Mouse (Mus musculus) hindbrain, embryonic 11.5 days (tissue): ENCODE results near the gene Ttc22. TPM values are rescaled to one million over a fixed set of nuclear protein-coding genes. Genes with fewer than 3 reads are reported as not detected.

ENCODE experiments used
- ATAC-seq: fragments of 200-750 bp; cut with Nextera tagmentation; 2 replicates; pipeline ENCODE4 v1.8.0; 2017; ENCODE audit warnings: mild to moderate bottlenecking, moderate TSS enrichment, moderate library complexity; ENCODE audit not compliant: low FRiP score
- DNase-seq: peaks from one replicate; pipeline ENCODE4 v3.0.0-alpha.2; 2015; ENCODE audit warnings: low spot score
- H3K27ac ChIP-seq: fragments of 300-500 bp; sonication (generic); 2 replicates; pipeline ENCODE4 v1.5.1; 2014; ENCODE audit warnings: mild to moderate bottlenecking, low read depth, low read length
- H3K27me3 ChIP-seq: fragments of 300-500 bp; sonication (generic); 2 replicates; pipeline ENCODE4 v1.6.1; 2014; ENCODE audit warnings: mild to moderate bottlenecking, low read length, moderate library complexity, mixed read lengths; ENCODE audit not compliant: control insufficient read depth, insufficient read depth
- H3K36me3 ChIP-seq: fragments of 300-500 bp; sonication (generic); 2 replicates; pipeline ENCODE4 v1.6.1; 2014; ENCODE audit warnings: mild to moderate bottlenecking, low read length, moderate library complexity, mixed read lengths; ENCODE audit not compliant: control insufficient read depth, insufficient read depth
- H3K4me1 ChIP-seq: fragments of 300-500 bp; sonication (generic); replicated peaks from 2 replicates; pipeline ENCODE4 v1.6.1; 2014; ENCODE audit warnings: low read length, mixed read lengths; ENCODE audit not compliant: control insufficient read depth, insufficient read depth
- H3K4me2 ChIP-seq: fragments of 300-500 bp; sonication (generic); replicated peaks from 2 replicates; pipeline ENCODE4 v1.6.1; 2014; ENCODE audit warnings: mild to moderate bottlenecking, low read depth, low read length
- H3K4me3 ChIP-seq: fragments of 300-500 bp; sonication (generic); 2 replicates; pipeline ENCODE4 v1.5.1; 2014; ENCODE audit warnings: low read depth, low read length
- H3K9ac ChIP-seq: fragments of 300-500 bp; sonication (generic); 2 replicates; pipeline ENCODE4 v1.6.1; 2014; ENCODE audit warnings: low read depth, low read length
- H3K9me3 ChIP-seq: fragments of 300-500 bp; sonication (generic); 2 replicates; pipeline ENCODE4 v1.6.1; 2016; ENCODE audit warnings: low read length; ENCODE audit not compliant: control insufficient read depth
- WGBS: fragments of 180-500 bp; shearing (Covaris S2); extraction: QIAGEN DNeasy Blood & Tissue Kit; methylation state at CpG from one replicate; pipeline ENCODE4 v1.1.7; 2014; 5-methylcytosine and 5-hydroxymethylcytosine counted together
- polyA plus RNA-seq: library from polyadenylated mRNA; unstranded; fragments of >200 nt; fragmentation: Nextera tagmentation; extraction: Ambion mirVana; gene quantifications from 2 replicates; pipeline ENCODE4 v1.2.1, GENCODE M21; 2014

Ttc22 gene
- polyA plus RNA-seq, 1 experiment from 2014 or later, result 0.08 TPM

GRCm38 (mm10) chr4:106663956-106664470, 41.8 kb downstream of the Ttc22 start:
- Histone ChIP-seq H3K27me3 (no peaks in the 10 kb centered on the region), H3K9ac (no peak overlapping the region), H3K9me3 (no peaks in the 10 kb centered on the region), H3K4me2 (no peak overlapping the region), H3K36me3 (peaks cover 19% of the 10 kb centered on the region; the same call in 1 of the 2 replicates), H3K27ac (no peak overlapping the region), H3K4me1 (no peaks in the 10 kb centered on the region), H3K4me3 (no peak overlapping the region)
- 90% methylated on average over 5 of the region's 5 CpGs for WGBS
- ATAC-seq, result no peak
- DNase-seq, result no peak

DNA sequence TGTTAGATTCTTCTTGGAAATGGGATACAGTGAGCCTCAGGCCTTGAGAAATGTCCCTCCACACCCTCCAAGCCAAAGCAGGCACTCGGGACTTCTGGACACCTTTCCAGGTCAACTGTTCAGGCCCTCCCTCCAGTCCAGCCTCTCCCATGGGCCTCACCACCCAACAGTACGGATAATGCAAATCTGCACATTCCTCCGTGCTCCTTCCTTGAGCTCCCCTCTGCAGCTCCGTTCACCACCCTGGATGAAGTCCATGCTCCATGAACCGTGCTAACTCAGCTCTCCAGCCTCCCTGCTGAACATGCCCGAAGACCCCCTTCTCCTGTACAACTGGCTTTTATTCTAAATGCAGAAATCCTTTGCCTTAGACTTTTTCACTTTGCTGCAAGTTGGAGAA, 42.5 kb downstream of the Ttc22 start:
- no peaks in the 10 kb centered on the region for H3K4me1 ChIP-seq
- no peak overlapping the region for H3K4me2 ChIP-seq
- 92% methylated on average over 6 of the region's 6 CpGs for WGBS
- ATAC-seq (no peak), DNase-seq (no peak)
- no peak overlapping the region for H3K4me3 ChIP-seq
- no peak overlapping the region for H3K27ac ChIP-seq
- peaks cover 21% of the 10 kb centered on the region for H3K36me3 ChIP-seq
- no peaks in the 10 kb centered on the region for H3K9me3 ChIP-seq
- H3K27me3 ChIP-seq, result no peaks in the 10 kb centered on the region
- no peak overlapping the region for H3K9ac ChIP-seq

DNA sequence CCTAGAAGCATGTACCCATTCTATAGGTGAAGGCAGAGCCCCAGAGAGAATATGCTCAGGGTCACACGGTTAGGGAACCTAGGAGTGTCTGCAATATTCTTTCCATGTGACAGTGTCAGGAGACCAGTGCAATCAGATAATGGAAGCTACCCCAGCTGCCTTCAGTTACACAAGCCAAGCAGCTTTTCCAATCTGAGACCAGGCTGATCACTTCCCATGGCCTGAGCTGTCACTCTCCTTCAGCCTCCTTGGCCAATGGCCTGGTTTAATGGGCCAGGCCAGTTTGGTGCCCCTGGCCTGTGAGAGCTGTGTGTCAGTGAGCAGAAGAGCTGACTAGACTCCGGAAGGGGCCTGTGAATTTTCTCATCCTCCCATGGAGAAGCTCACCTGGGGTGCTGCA, 43.0 kb downstream of the Ttc22 start:
- no peaks in the 10 kb centered on the region for H3K9me3 ChIP-seq
- no peak overlapping the region for H3K9ac ChIP-seq
- no peaks in the 10 kb centered on the region for H3K4me1 ChIP-seq
- H3K4me2 ChIP-seq, result no peak overlapping the region
- WGBS, result 90% methylated on average over 2 of the region's 2 CpGs
- no peak for ATAC-seq
- no peak overlapping the region for H3K4me3 ChIP-seq
- no peak for DNase-seq
- no peaks in the 10 kb centered on the region for H3K27me3 ChIP-seq
- no peak overlapping the region for H3K27ac ChIP-seq
- H3K36me3 ChIP-seq, result peaks cover 18% of the 10 kb centered on the region

GRCm38 (mm10) chr4:106665673-106666072, 43.4 kb downstream of the Ttc22 start:
- H3K4me2 ChIP-seq, result no peak overlapping the region
- H3K36me3 ChIP-seq, result peaks cover 20% of the 10 kb centered on the region
- no peak for ATAC-seq

DNA sequence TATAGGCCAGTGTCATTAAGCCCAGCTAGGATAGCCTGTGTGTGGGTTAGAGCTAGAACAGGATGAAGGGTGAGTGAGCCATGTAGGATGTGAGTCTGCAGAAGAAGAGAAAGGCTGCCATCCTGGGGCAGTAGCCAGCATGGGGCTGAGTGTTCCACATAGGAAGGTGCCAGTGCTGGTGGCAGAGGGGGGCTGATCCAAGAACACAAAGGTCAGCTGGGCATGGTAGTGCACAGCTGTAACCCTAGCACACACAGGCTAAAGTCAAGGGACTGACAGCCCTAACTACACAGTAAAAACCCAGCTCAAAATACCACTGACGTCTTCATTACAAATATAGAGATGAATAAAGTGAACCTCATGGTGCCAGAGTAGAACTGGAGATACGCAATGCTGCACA, 44.3 kb downstream of the Ttc22 start:
- H3K9me3 ChIP-seq, result no peaks in the 10 kb centered on the region
- no peaks in the 10 kb centered on the region for H3K27me3 ChIP-seq
- H3K27ac ChIP-seq, result no peak overlapping the region
- H3K36me3 ChIP-seq, result peaks cover 22% of the 10 kb centered on the region
- no peak for ATAC-seq
- no peak overlapping the region for H3K9ac ChIP-seq
- H3K4me2 ChIP-seq, result no peak overlapping the region
- no peak overlapping the region for H3K4me3 ChIP-seq
- WGBS, result 94% methylated on average over 2 of the region's 2 CpGs
- no peak for DNase-seq
- H3K4me1 ChIP-seq, result no peaks in the 10 kb centered on the region

More at GRCm38 (mm10) chr4:106665673-106666072, 43.4 kb downstream of the Ttc22 start:
- WGBS, result 91% methylated on average over 10 of the region's 10 CpGs
- H3K4me3 ChIP-seq, result no peak overlapping the region
- no peaks in the 10 kb centered on the region for H3K9me3 ChIP-seq
- H3K9ac ChIP-seq, result no peak overlapping the region
- no peak for DNase-seq
- H3K27ac ChIP-seq, result no peak overlapping the region
- H3K27me3 ChIP-seq, result no peaks in the 10 kb centered on the region
- no peaks in the 10 kb centered on the region for H3K4me1 ChIP-seq

DNA sequence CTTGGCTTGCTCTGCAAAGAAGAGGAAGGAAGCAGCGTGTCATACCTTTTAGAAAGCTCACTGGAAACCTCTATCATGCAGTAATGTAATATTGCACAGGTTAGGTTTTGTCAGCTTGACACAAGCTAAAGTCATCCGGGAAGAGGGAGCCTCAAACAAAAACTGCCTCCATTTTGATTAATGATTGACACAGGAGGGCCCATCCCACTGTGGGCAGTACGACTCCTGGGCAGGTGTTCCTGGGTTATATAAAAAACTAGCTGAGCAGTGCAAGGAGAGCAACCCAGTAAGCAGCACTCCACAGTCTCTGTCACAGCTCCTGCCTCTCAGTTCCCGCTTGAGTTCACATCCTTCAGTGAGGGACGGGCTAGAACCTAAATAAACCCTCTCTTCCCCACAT, 54.5 kb downstream of the Ttc22 start:
- 89% methylated on average over 5 of the region's 5 CpGs for WGBS
- Histone ChIP-seq H3K36me3 (no peaks in the 10 kb centered on the region; the same call in none of the 2 replicates), H3K9me3 (no peaks in the 10 kb centered on the region), H3K9ac (no peak overlapping the region), H3K27me3 (no peaks in the 10 kb centered on the region), H3K4me2 (no peak overlapping the region), H3K4me3 (no peak overlapping the region), H3K4me1 (0 out of 2 replicates have a peak, but pooled peaks cover 2% of the 10 kb centered on the region), H3K27ac (no peak overlapping the region)
- DNase-seq (no peak), ATAC-seq (no peak)

- Histone ChIP-seq H3K27ac (no peak within 1 kb of the TSS), H3K4me3 (peak within 1 kb of the TSS; percentile 83), H3K27me3 (no peaks in the 10 kb centered on the region), H3K36me3 (no peaks in the 10 kb centered on the region; the same call in none of the 2 replicates), H3K4me2 (peak within 1 kb of the TSS; percentile 76), H3K4me1 (0 out of 2 replicates have a peak, but pooled peaks cover 2% of the 10 kb centered on the region), H3K9me3 (no peaks in the 10 kb centered on the region), H3K9ac (peak within 1 kb of the TSS; percentile 79)
- WGBS, result under 1% methylated on average over 43 of the region's 43 CpGs
- DNase-seq, result peak; percentile 96
- ATAC-seq, result peak; percentile 98
Measured at GRCm38 (mm10) chr4:106678442-106679118, 56.3 kb downstream of the Ttc22 start, which contains the start of gene Ttc4. Ttc4 (minus strand) TSS chr4:106678944.

DNA sequence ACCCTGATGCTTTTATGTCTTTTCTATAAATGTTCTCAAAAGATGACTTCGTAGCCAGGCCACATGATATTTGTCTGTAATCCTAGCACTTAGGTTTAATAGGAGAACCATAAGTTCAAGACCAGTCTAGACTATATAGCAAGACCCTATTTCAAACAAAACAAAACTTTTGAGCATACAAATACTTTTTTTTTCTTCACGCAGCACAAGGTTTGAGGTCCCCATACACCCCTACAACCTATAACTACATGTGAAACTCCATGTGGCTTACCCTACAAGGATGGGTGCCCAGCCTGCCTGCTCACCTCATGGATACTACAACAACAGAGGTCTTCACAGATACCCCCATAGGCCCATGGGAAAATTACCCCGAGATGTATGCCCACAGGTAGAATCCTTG, 56.9 kb downstream of the Ttc22 start:
- peak; percentile 60; the same call in 1 of the 2 replicates for ATAC-seq
- H3K4me3 ChIP-seq, result no peak overlapping the region
- no peaks in the 10 kb centered on the region for H3K27me3 ChIP-seq
- no peak overlapping the region for H3K27ac ChIP-seq
- H3K9me3 ChIP-seq, result no peaks in the 10 kb centered on the region
- WGBS, result 46% methylated on average over 3 of the region's 3 CpGs
- no peak overlapping the region for H3K9ac ChIP-seq
- no peak for DNase-seq
- no peak overlapping the region for H3K4me2 ChIP-seq
- H3K36me3 ChIP-seq, result no peaks in the 10 kb centered on the region; the same call in none of the 2 replicates
- 0 out of 2 replicates have a peak, but pooled peaks cover 2% of the 10 kb centered on the region for H3K4me1 ChIP-seq

DNA sequence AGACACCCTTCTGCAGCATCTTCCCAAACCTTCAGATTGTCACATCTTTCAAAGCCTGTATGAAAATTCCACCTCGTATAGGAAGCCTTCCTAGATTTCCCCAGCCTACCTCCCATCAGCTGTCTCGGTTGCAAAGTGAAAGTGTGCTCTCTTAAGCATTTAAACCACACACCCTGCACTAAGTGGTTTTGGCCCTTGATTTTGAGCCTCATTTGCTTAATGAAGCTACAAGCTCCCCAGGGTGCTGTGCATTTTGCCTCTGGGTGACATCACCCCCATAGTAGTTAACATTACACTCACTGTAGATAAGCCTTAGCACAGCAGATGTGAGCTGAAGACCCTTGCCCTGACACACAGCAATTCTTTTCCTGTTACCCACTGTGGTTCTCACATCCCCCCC, 58.7 kb downstream of the Ttc22 start:
- 0 out of 2 replicates have a peak, but pooled peaks cover 2% of the 10 kb centered on the region for H3K4me1 ChIP-seq
- DNase-seq, result no peak
- 53% methylated on average over 2 of the region's 2 CpGs for WGBS
- ATAC-seq, result no peak
- H3K27ac ChIP-seq, result no peak overlapping the region
- H3K9me3 ChIP-seq, result no peaks in the 10 kb centered on the region
- no peak overlapping the region for H3K4me3 ChIP-seq
- no peaks in the 10 kb centered on the region for H3K27me3 ChIP-seq
- H3K9ac ChIP-seq, result no peak overlapping the region
- no peaks in the 10 kb centered on the region for H3K36me3 ChIP-seq
- no peak overlapping the region for H3K4me2 ChIP-seq
